Mouse (Mus musculus) kidney, adult 10 weeks (tissue): ENCODE data around the gene Dspp. TPM values are rescaled to one million over a fixed set of nuclear protein-coding genes. Genes with fewer than 3 reads are reported as not detected.

Source experiments
- polyA plus RNA-seq: library from polyadenylated mRNA; stranded (reverse); fragments of 350-450 nt; fragmentation: Illumina TruSeq; extraction: RNeasy Lipid Tissue Mini Kit (QIAGEN cat#74804); gene quantifications from one replicate; pipeline ENCODE4 v1.2.3, GENCODE M21; 2014; ENCODE audit warnings: low read depth, low replicate concordance

Gene Dspp
- polyA plus RNA-seq = not detected

GRCm38 (mm10) chr5:104170412-104170811 lies at the start of gene Dspp:
TSS of gene Dspp (plus strand) at chr5:104170712.

GRCm38 (mm10) chr5:104202351-104202750 lies 31.8 kb downstream of the Dspp start, which contains the start of gene Dmp1:
TSS of gene Dmp1 (plus strand) at chr5:104202613.

Other genes starting within 250 kb of the Dspp start
- gene Hsd17b13, start 193.3 kb upstream of the Dspp start, polyA plus RNA-seq = not detected
- gene Hsd17b11, start 148.8 kb upstream of the Dspp start, polyA plus RNA-seq = 117 TPM
- gene Nudt9, start 124.4 kb upstream of the Dspp start, polyA plus RNA-seq = 12.2 TPM
- not detected for gene Gm17660, start 93.1 kb upstream of the Dspp start, polyA plus RNA-seq
- 49.8 TPM for gene Sparcl1, start 57.0 kb upstream of the Dspp start, polyA plus RNA-seq
- not detected for gene Dmp1, start 31.9 kb downstream of the Dspp start, polyA plus RNA-seq
- gene Ibsp, start 128.5 kb downstream of the Dspp start, polyA plus RNA-seq = not detected
- not detected for gene Mepe, start 154.6 kb downstream of the Dspp start, polyA plus RNA-seq